Mouse (Mus musculus) thymus, adult 2 months (tissue): Measurements from ENCODE around the gene Epb42. TPM values are rescaled to one million over a fixed set of nuclear protein-coding genes. Genes with fewer than 3 reads are reported as not detected.
"Not testable (repeated sequence)": the region's sequence is repeated elsewhere in the genome, so short reads cannot be mapped to it uniquely, and the experiment has no call there.

Source experiments
- DNase-seq: peaks from one replicate; pipeline ENCODE4 v3.0.0; 2021
- H3K27ac ChIP-seq: fragments of 200-500 bp; 2 replicates; pipeline ENCODE4 v1.5.1; 2012; ENCODE audit warnings: low read length, control low read depth; ENCODE audit not compliant: control insufficient read depth, insufficient read depth
- H3K27me3 ChIP-seq: fragments of 200-500 bp; 2 replicates; pipeline ENCODE4 v1.6.1; 2012; ENCODE audit warnings: mild to moderate bottlenecking, low read length, moderate library complexity, mixed read lengths; ENCODE audit not compliant: control insufficient read depth, insufficient read depth
- H3K36me3 ChIP-seq: fragments of 200-500 bp; 2 replicates; pipeline ENCODE4 v1.6.1; 2012; ENCODE audit warnings: mild to moderate bottlenecking, low read length, moderate library complexity; ENCODE audit not compliant: control insufficient read depth, insufficient read depth
- H3K4me1 ChIP-seq: fragments of 200-500 bp; replicated peaks from 2 replicates; pipeline ENCODE4 v1.6.1; 2012; ENCODE audit warnings: low read length; ENCODE audit not compliant: control insufficient read depth, insufficient read depth
- H3K4me3 ChIP-seq: fragments of 200-500 bp; 2 replicates; pipeline ENCODE4 v1.5.1; 2012; ENCODE audit warnings: mild to moderate bottlenecking, low read length, control low read depth, moderate library complexity; ENCODE audit not compliant: control insufficient read depth, insufficient read depth
- CTCF ChIP-seq: fragments of 200-500 bp; IDR thresholded peaks from 2 replicates; pipeline ENCODE4 v1.5.1; 2012; ENCODE audit warnings: mild to moderate bottlenecking, control low read depth, low read length, moderate library complexity, borderline replicate concordance; ENCODE audit not compliant: control insufficient read depth, poor library complexity, insufficient read depth; ENCODE audit errors: extremely low read depth
- POLR2A ChIP-seq: fragments of 200-500 bp; IDR thresholded peaks from 2 replicates; pipeline ENCODE4 v1.6.1; 2012; ENCODE audit warnings: mild to moderate bottlenecking, low read length, control low read depth, moderate library complexity; ENCODE audit not compliant: control insufficient read depth, poor library complexity, insufficient read depth; ENCODE audit errors: extremely low read depth
- WGBS: fragments of 180-500 bp; shearing (Covaris S2); methylation state at CpG from one replicate; pipeline ENCODE4 v1.1.7; 2018; 5-methylcytosine and 5-hydroxymethylcytosine counted together
- polyA plus RNA-seq: library from polyadenylated mRNA; depleted of rRNA; stranded (reverse); fragments of >200 nt; gene quantifications from 2 replicates; pipeline ENCODE4 v1.2.3, GENCODE M21; 2012

The Epb42 gene
- polyA plus RNA-seq, 1 experiment = 0.88 TPM

DNA sequence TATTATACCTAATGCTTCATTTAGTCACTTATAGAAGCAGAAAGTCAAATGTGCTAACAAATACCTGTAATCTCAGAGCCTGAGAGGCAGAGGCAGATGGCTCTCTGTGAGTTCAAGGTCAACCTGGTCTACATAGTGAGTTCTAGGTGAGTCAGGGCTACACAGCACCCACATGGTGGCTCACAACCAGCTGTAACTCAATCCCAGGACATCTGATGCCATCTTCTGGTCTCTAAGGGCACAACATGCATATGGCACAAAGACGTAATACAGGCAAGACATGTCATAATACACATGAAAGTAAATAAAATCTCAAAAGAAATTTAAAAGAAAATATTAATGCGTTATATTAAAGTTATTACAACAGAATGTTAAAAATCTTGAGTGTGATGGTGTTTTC, 33.3 kb downstream of the Epb42 start:
- WGBS = 86% methylated on average over 2 of the region's 2 CpGs
- no peaks in the 10 kb centered on the region for H3K36me3 ChIP-seq
- TF ChIP-seq POLR2A (no peak), CTCF (no peak)
- H3K4me1 ChIP-seq = no peaks in the 10 kb centered on the region
- DNase-seq = peak; percentile 4
- H3K4me3 ChIP-seq = no peak overlapping the region
- H3K27me3 ChIP-seq = no peaks in the 10 kb centered on the region
- no peak overlapping the region for H3K27ac ChIP-seq

DNA sequence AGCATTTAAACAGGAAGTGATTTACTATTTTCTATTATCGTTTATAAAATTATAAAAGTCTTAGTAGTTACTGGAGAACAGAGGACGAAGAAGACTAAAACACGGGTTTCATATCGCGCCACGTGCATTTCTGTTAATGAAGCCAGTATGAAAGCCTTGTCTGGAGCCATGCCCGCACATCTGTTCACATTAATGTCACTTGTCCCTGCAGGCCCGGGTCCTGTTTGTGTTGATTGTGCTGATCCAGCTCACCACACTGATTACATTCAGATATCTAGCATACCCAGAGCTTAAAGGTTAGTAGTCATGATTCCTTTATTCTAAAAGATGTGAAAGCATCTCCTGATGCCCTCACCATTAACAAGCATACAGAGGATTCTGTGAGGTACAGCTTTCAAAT, 38.0 kb downstream of the Epb42 start:
- 92% methylated on average over 8 of the region's 8 CpGs for WGBS
- no peaks in the 10 kb centered on the region for H3K36me3 ChIP-seq
- TF ChIP-seq POLR2A (no peak), CTCF (no peak)
- H3K27me3 ChIP-seq = no peaks in the 10 kb centered on the region
- DNase-seq = no peak
- no peaks in the 10 kb centered on the region for H3K4me1 ChIP-seq
- no peak overlapping the region for H3K27ac ChIP-seq
- H3K4me3 ChIP-seq = no peak overlapping the region

DNA sequence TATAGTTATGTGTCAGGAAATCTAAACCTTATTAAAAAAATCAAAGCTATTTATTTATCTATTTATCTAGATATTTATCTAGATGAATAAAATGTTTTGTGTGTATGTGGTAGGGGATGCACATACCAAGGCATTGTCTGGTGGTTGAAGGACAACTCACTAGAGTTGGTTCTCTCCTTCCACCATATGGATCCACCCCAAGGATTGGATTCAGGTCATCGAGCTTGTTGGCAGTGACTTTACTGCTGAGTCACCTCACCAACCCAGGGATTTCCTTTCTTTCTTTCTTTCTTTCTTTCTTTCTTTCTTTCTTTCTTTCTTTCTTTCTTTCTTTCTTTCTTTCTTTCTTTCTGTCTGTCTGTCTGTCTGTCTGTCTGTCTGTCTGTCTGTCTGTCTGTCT, 40.3 kb downstream of the Epb42 start:
- not testable (repeated sequence) for H3K36me3 ChIP-seq, H3K27ac ChIP-seq, DNase-seq, H3K4me3 ChIP-seq, H3K4me1 ChIP-seq, H3K27me3 ChIP-seq
- WGBS = 63% methylated on average over 1 of the region's 1 CpGs

DNA sequence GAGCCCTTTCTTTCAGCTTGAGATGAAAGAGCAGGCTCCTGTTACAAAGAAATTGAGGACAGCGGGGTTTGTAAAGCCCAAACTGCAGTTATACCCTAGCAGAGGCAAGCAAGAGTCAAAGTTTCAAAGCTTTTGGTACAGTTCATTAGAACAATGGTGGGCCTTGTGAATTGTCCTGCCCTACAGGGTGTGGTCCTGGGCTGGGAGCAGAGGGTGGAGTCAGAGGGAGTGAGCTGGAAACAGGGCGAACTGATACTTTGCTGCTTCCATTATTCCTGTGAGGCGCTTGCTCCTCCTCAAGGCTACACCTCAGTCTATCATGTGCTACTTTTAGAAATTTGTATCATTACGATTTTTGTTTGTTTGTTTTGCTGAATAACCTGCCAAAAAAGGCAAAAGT, 45.7 kb downstream of the Epb42 start:
- WGBS = 97% methylated on average over 4 of the region's 4 CpGs

DNA sequence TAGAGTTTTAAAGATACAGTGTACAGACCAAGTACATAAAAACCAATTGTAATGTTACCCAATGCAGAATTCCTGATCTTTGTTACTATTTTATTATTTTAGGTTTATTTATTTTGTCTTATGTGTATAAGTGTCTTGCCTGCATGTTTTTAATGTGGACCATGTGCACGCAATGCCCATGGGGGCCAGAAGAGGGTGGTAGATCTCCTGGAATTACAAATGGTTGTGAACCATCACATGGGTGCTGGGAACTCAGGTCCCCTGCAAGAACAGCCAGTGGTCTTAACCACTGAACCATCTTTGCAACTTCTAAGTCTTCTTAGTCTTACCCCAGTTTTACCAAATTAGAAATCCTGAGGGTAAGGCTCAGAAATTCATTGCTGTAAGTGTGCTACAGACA, 51.6 kb downstream of the Epb42 start:
- TF ChIP-seq CTCF = no peak
- TF ChIP-seq POLR2A = no peak
- peak; percentile 22 for DNase-seq
- H3K27ac ChIP-seq = no peak overlapping the region
- WGBS = 100% methylated on average over 1 of the region's 1 CpGs
- no peaks in the 10 kb centered on the region for H3K4me1 ChIP-seq
- H3K4me3 ChIP-seq = no peak overlapping the region
- H3K36me3 ChIP-seq = no peaks in the 10 kb centered on the region; the same call in 1 of the 2 replicates
- H3K27me3 ChIP-seq = no peaks in the 10 kb centered on the region

More for the DNA sequence above, 45.7 kb downstream of the Epb42 start:
- Histone ChIP-seq H3K4me1 (no peaks in the 10 kb centered on the region), H3K27ac (no peak overlapping the region), H3K4me3 (no peak overlapping the region), H3K27me3 (no peaks in the 10 kb centered on the region), H3K36me3 (no peaks in the 10 kb centered on the region)
- TF ChIP-seq CTCF (no peak), POLR2A (no peak)
- no peak for DNase-seq

DNA sequence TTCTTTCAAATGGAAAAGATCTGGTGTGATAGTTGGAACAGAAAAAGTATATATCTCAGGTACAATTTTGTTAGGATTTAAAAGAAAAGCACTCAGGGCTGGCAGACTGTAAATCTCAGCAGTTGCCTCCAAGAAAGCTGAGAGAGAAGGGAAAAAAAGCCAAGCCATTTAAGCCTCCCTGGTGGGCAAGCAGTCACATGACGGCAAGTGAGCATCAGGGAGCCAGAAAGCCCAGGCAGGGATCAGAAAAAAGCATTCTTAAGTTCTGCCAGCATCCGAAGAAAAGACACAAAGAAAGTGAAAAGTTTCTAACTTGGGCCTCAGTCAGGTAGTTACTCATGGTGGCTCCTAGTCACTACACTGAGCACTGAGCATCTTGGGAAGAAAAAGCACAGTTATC, 53.3 kb downstream of the Epb42 start:
- H3K27ac ChIP-seq = no peak overlapping the region
- no peak overlapping the region for H3K4me3 ChIP-seq
- no peaks in the 10 kb centered on the region for H3K4me1 ChIP-seq
- H3K27me3 ChIP-seq = no peaks in the 10 kb centered on the region
- DNase-seq = no peak
- 95% methylated on average over 2 of the region's 2 CpGs for WGBS
- no peaks in the 10 kb centered on the region; the same call in 1 of the 2 replicates for H3K36me3 ChIP-seq
- TF ChIP-seq CTCF (no peak), POLR2A (no peak)

DNA sequence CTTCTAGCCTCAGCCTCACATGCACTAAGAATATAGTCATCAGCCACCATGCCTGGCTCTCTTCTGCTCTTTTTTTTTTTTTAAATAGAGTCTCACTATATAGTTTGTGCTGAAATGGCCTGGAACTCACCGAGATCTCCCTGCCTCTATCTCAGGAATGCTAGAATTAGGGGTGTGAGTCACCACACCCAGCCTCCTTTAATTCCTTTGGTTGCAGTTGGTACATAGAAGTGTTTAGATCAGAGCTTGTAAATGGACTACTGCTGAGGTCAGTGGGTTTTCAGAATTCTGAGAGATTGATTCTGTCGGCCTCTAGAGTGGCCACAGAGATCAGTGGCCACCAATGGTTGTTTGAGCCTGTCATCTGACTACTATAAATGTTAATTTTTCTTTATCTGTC, 56.0 kb downstream of the Epb42 start:
- no peak for DNase-seq
- Histone ChIP-seq H3K36me3 (no peaks in the 10 kb centered on the region; the same call in 1 of the 2 replicates), H3K4me3 (no peak overlapping the region), H3K27me3 (no peaks in the 10 kb centered on the region), H3K4me1 (peaks cover 5% of the 10 kb centered on the region), H3K27ac (no peak overlapping the region)
- WGBS = 93% methylated on average over 2 of the region's 2 CpGs
- TF ChIP-seq CTCF (no peak), POLR2A (no peak)
